Mouse (Mus musculus) kidney, adult 2 months (tissue): ENCODE data around the gene Pmepa1. TPM values are rescaled to one million over a fixed set of nuclear protein-coding genes. Genes with fewer than 3 reads are reported as not detected.
A peak's percentile ranks its signal among the peaks of the same experiment; 100 is the strongest.

Source experiments
- DNase-seq: peaks from one replicate; pipeline ENCODE4 v3.0.0; 2021
- H3K27ac ChIP-seq: fragments of 200-500 bp; 2 replicates; pipeline ENCODE4 v1.5.1; 2012; ENCODE audit warnings: low read depth, low read length, control low read depth, inconsistent platforms; ENCODE audit not compliant: insufficient read depth
- H3K27me3 ChIP-seq: fragments of 200-500 bp; replicated peaks from 2 replicates; pipeline ENCODE4 v1.6.1; 2012; ENCODE audit warnings: mild to moderate bottlenecking, moderate library complexity, low read length, inconsistent platforms; ENCODE audit not compliant: control insufficient read depth, insufficient read depth
- H3K36me3 ChIP-seq: fragments of 200-500 bp; 2 replicates; pipeline ENCODE4 v1.6.1; 2012; ENCODE audit warnings: mild to moderate bottlenecking, moderate library complexity, low read length, inconsistent platforms; ENCODE audit not compliant: control insufficient read depth, insufficient read depth
- H3K4me1 ChIP-seq: fragments of 200-500 bp; 2 replicates; pipeline ENCODE4 v1.6.1; 2011; ENCODE audit warnings: low read length; ENCODE audit not compliant: control insufficient read depth, insufficient read depth
- H3K4me3 ChIP-seq: fragments of 200-500 bp; 2 replicates; pipeline ENCODE4 v1.5.1; 2011; ENCODE audit warnings: mild to moderate bottlenecking, low read depth, low read length, control low read depth; ENCODE audit not compliant: insufficient read depth
- CTCF ChIP-seq: fragments of 200-500 bp; conservative IDR thresholded peaks from 2 replicates; pipeline ENCODE4 v1.5.1; 2011; ENCODE audit warnings: low read depth, mild to moderate bottlenecking, control low read depth, low read length, moderate library complexity, mixed read lengths; ENCODE audit not compliant: insufficient read depth, insufficient read length
- POLR2A ChIP-seq: fragments of 200-500 bp; IDR thresholded peaks from one replicate; pipeline ENCODE4 v1.6.1; 2011; ENCODE audit warnings: low read depth, low read length, control low read depth
- WGBS: fragments of 180-500 bp; shearing (Covaris S2); methylation state at CpG from one replicate; pipeline ENCODE4 v1.1.7; 2018; 5-methylcytosine and 5-hydroxymethylcytosine counted together
- polyA plus RNA-seq: library from polyadenylated mRNA; depleted of rRNA; stranded (reverse); fragments of >200 nt; gene quantifications from 2 replicates; pipeline ENCODE4 v1.2.3, GENCODE M21; 2012

The Pmepa1 gene
- polyA plus RNA-seq, 1 experiment, result 35.6 TPM

GRCm38 (mm10) chr2:173194796-173195195, 81.5 kb downstream of the Pmepa1 start:
- Histone ChIP-seq H3K27me3 (no peaks in the 10 kb centered on the region), H3K36me3 (no peaks in the 10 kb centered on the region), H3K4me1 (no peaks in the 10 kb centered on the region), H3K4me3 (no peak overlapping the region), H3K27ac (no peak overlapping the region)
- DNase-seq, result no peak
- TF ChIP-seq CTCF (no peak), POLR2A (no peak)
- WGBS, result 92% methylated on average over 4 of the region's 4 CpGs

GRCm38 (mm10) chr2:173187182-173187855, 89.0 kb downstream of the Pmepa1 start:
- H3K4me3 ChIP-seq, result no peak overlapping the region
- WGBS, result 53% methylated on average over 8 of the region's 8 CpGs
- H3K36me3 ChIP-seq, result no peaks in the 10 kb centered on the region
- no peak overlapping the region for H3K27ac ChIP-seq
- TF ChIP-seq POLR2A (no peak), CTCF (no peak)
- 0 out of 2 replicates have a peak, but pooled peaks cover 2% of the 10 kb centered on the region for H3K4me1 ChIP-seq
- DNase-seq, result peak; percentile 63
- H3K27me3 ChIP-seq, result no peaks in the 10 kb centered on the region

- peak; percentile 95 for TF ChIP-seq CTCF
- no peak for TF ChIP-seq POLR2A
- 30% methylated on average over 26 of the region's 26 CpGs for WGBS
- H3K4me1 ChIP-seq, result peaks cover 6% of the 10 kb centered on the region; the same call in 1 of the 2 replicates
- H3K27ac ChIP-seq, result no peak overlapping the region
- H3K27me3 ChIP-seq, result no peaks in the 10 kb centered on the region
- no peak overlapping the region for H3K4me3 ChIP-seq
- no peaks in the 10 kb centered on the region for H3K36me3 ChIP-seq
- peak; percentile 86 for DNase-seq
These were observed 90.0 kb downstream of the Pmepa1 start for GRCm38 (mm10) chr2:173186047-173186943.

GRCm38 (mm10) chr2:173185282-173185681, 91.1 kb downstream of the Pmepa1 start:
- WGBS, result 61% methylated on average over 6 of the region's 6 CpGs
- peaks cover 10% of the 10 kb centered on the region; the same call in 1 of the 2 replicates for H3K4me1 ChIP-seq
- H3K36me3 ChIP-seq, result no peaks in the 10 kb centered on the region
- H3K27ac ChIP-seq, result no peak overlapping the region
- no peak for DNase-seq
- TF ChIP-seq CTCF (no peak), POLR2A (no peak)
- no peak overlapping the region for H3K4me3 ChIP-seq
- no peaks in the 10 kb centered on the region for H3K27me3 ChIP-seq

- Histone ChIP-seq H3K4me3 (no peak overlapping the region), H3K27me3 (no peaks in the 10 kb centered on the region), H3K4me1 (peaks cover 10% of the 10 kb centered on the region; the same call in 1 of the 2 replicates), H3K27ac (no peak overlapping the region), H3K36me3 (no peaks in the 10 kb centered on the region)
- no peak for DNase-seq
- no peak for TF ChIP-seq POLR2A
- no peak for TF ChIP-seq CTCF
- WGBS, result 57% methylated on average over 11 of the region's 11 CpGs
These were observed 91.8 kb downstream of the Pmepa1 start for GRCm38 (mm10) chr2:173184475-173185080.

GRCm38 (mm10) chr2:173183836-173184460, 92.4 kb downstream of the Pmepa1 start:
- TF ChIP-seq CTCF, result peak; percentile 73
- TF ChIP-seq POLR2A, result no peak
- WGBS, result 3% methylated on average over 8 of the region's 8 CpGs
- Histone ChIP-seq H3K27ac (no peak overlapping the region), H3K4me3 (no peak overlapping the region), H3K4me1 (peaks cover 12% of the 10 kb centered on the region; the same call in 1 of the 2 replicates), H3K27me3 (no peaks in the 10 kb centered on the region), H3K36me3 (no peaks in the 10 kb centered on the region)
- peak; percentile 82 for DNase-seq

- Histone ChIP-seq H3K27me3 (no peaks in the 10 kb centered on the region), H3K4me1 (peaks cover 14% of the 10 kb centered on the region; the same call in 1 of the 2 replicates), H3K36me3 (no peaks in the 10 kb centered on the region), H3K4me3 (no peak overlapping the region), H3K27ac (no peak overlapping the region)
- no peak for DNase-seq
- TF ChIP-seq POLR2A (no peak), CTCF (no peak)
- WGBS, result 91% methylated on average over 10 of the region's 10 CpGs
These were observed 93.0 kb downstream of the Pmepa1 start for GRCm38 (mm10) chr2:173183311-173183710.
